Mouse (Mus musculus): ENCODE data around the gene Large1. TPM values are rescaled to one million over a fixed set of nuclear protein-coding genes. Genes with fewer than 3 reads are reported as not detected.
"Not testable (repeated sequence)": the region's sequence is repeated elsewhere in the genome, so short reads cannot be mapped to it uniquely, and the experiment has no call there.

Large1 gene
- polyA plus RNA-seq, 3 experiments from 2014 or later, result 0.51 TPM; not detected in 2

- ATAC-seq, result no peak
Observed at GRCm38 (mm10) chr8:73293655-73294054, 59.7 kb downstream of the Large1 start.

GRCm38 (mm10) chr8:73291630-73292029 lies 61.7 kb downstream of the Large1 start:
- ATAC-seq, result no peak

DNA sequence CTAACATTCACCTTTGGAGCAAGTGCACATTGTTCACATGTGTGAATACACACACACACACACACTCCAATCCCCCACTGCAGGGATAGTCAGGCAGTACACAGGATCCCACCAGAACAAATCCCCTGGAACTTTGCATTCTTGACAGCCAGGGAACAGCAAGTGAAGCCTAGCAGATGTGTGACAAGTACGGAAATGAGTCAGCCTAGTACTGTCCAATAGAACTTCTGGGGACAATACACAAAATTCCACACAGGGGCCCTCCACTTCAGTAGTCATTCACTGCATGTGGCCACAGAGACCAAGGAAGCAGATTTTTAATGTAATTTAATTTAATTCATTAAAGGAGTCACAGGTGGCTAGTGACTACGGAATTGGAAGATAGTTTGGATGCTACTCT lies 62.7 kb downstream of the Large1 start:
- ATAC-seq, result no peak

DNA sequence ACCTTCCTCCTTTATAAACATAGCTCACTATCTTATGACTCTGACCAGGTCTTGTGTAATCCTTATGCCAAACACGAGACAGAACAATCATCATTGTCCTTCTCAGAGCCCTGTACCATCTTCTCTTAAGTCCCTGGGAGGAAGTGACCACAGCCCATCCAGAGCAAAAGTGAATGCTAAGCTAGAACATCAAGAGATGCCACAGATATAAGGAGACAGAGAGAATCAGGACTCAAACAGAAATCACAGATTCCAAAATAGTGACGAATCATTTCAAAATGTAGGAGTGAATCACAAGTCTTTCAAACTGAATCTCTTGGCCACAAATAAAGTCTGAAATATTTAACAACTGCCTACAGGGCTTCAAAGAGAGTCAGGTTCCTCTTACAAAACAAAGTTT lies 63.5 kb downstream of the Large1 start:
- ATAC-seq, result no peak

DNA sequence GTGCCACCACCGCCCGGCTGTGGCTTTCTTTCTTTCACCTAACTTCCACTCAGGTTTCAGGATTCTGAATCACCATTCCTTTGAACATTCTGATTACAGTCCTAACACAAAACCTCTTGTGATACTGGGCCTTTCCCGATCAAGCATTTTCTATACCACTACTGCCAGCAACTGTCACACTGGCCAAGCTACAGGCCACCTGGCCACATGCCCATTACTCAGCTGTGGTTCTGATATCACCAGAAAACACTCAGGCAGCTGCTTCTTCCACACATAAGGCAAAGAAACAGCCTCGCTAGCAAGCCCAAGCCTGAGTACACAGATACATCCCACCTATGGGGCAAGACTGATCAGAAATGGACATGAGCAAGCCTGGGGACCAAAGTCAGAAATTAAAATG lies 71.3 kb downstream of the Large1 start:
- ATAC-seq, result no peak

DNA sequence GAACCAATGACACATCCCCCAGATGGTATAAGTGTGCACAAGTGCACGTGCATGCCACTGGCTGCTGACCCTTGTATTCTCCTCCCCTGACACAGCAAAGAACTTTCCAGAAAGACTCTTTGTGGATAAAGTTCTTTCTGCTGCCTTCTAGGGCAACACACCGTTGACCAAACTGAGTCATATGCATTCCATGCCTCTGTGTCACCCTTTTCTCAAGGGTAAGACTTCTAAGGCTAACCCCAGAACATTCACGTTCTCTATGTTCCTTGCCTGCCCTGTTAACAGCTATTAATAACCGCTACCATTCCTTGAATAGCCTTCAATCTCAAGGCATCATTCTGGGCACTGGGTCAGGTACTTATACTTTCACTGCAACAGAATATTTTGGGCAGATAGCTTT lies 77.3 kb downstream of the Large1 start:
- no peak for ATAC-seq

DNA sequence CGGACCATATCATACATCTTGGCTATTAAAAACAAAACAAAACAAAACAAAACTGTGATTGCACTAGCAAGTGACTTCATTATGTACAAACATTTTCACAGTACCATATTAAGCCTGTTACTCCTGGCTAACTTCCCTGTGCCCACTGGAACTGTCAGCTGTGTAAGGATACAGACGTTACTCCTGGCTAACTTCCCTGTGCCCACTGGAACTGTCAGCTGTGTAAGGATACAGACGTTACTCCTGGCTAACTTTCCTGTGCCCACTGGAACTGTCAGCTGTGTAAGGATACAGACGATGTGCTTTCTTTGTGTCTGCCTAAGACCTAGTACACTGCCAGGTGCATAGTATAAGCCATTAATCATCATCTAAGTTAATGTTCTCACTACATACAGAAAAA lies 77.9 kb downstream of the Large1 start:
- ATAC-seq, result not testable (repeated sequence)

- ATAC-seq, result no peak
Observed at GRCm38 (mm10) chr8:73273150-73273549, 80.2 kb downstream of the Large1 start.

DNA sequence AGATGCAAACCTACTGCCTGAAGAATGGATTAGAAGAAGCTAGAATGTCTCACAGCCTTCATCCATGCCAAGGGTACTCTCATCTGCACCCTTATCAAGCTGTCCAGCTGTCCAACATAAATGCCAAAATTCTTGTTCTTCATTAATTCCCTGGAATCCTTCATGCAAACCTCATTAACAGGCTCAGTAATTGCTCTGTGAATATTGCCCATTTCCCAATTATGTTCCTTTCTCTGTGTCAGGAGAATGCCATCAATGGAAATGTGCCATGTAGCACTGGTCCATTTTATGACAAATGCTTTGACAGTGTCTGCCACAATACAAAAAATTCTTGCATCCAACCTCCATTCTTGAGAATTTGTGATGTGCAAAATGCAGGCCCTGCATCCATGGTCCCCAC lies 82.3 kb downstream of the Large1 start:
- no peak for ATAC-seq

DNA sequence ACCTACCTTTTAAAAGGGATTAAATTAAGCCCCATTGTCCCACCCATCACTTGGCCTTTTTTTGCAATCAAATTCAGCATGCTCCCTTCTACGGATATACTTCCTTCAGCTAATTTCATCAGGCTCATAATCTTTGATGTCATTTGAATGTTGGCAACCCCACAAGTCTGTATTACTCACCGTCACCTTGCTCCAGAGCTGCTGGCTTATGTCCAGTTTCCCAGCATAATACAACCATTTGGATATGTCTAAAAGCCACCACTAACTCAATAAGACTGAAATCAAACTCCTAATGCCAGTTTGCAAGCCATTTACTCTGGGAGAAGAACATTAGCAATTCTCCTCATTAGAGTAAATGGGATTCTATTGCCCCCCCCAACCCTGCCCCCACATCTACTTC lies 95.4 kb downstream of the Large1 start:
- no peak for ATAC-seq

DNA sequence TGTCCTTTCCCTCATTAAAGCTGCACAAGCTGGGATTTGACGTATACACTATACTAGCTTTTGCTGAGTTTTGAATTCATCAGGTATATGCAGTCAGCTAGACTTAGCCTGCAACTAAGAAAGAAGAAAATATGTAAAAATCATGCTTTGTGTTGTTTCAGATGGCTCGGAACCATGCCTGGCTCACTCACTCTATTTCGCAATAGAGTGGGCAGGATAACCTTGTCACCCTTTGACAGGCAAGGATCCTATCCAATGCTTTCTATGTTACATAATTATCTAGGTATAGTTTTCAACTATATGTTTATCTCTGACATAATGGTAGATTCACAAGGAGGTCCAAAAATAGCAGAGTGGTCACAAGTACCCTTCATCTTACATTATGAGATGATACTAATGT lies 109.2 kb downstream of the Large1 start:
- no peak for ATAC-seq

DNA sequence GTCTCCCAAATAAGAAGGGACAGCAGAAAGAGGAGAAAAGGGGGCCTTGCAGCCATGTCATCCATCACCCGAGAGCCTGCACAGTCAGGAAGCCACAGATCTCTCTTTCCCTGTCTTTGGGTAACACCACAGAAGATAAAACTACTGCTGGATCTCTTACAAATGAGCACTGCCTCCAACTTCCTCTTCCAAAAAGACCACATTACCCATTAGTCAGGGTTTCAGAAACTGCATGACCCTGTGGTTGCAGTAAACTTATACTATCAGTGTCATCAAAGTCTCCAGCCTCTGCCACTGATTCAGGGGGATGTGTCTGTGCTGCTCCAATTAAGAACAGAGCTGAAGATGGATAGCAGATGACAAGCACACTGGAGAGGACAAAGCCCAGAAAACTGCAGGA lies 111.3 kb downstream of the Large1 start:
- no peak for ATAC-seq

DNA sequence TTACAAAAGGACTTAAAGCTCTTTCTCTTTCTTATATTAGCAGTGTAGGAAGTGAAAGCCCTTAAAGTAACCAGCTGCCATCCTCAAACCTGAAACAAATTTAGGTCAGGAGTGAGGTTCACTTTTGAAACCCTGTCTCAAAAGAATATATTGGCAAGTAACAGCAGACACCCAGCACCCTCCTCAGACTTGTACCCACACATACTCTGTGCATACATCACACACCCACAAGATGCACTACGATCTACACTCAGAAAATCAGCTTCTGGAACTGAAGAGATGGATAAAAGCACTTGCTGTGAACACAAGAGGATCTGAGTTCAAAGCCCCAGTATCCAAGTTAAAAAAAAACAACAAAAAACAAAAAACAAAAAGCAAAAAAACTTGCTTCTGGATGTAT lies 119.1 kb downstream of the Large1 start:
- no peak for ATAC-seq

DNA sequence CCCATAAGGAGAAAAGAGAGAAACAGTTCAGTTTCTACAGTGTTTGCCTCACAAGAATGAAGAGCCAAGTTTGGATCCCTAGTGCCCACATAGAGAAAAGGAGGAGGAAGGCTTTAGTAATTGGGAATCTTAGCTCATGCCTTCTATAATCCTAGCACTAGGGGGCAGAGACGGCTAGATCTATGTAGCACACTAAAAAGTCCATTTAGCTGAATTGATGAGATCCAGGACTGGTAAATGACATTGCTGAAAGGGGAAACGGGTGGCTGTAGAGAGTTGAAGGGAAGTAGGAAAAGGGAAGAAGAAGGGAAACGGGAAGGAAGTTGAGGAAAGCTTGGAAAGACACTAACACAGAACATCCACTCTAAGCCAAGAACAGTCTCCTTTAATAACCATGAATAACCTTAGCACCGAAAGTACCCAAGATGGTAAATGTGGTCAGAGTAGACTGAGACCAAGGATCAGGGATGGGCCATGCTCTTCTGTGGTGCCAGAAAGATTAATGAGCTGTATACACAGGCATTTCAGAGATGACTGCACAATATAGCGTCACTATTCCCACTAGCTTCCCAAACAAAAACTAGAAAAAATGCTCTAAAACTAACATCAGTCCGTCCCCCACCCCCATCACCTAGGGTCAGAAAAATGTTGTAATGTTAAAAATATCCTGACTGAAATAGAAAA lies 119.8 kb downstream of the Large1 start:
- no peak for ATAC-seq

- no peak for ATAC-seq
Observed at GRCm38 (mm10) chr8:73226841-73227240, 126.5 kb downstream of the Large1 start.

DNA sequence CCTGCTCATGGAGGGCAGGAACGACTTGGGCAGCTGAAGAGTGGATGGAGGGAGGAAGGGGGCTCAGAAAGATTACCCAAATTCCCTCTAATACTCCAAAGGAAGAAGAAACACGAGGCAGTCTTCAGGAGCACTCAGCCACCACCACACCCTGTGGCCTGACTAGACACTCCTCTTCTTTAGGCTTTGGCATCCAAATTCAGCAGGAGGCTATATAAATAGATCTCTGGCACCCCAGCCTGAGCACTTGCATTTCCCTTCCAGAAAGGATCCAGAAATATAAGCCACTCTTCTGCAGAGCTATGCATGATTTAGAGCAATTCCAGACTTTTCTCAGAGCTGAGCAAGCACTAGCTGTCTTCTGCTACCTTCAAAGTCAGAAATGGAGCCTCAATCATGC lies 127.7 kb downstream of the Large1 start:
- no peak for ATAC-seq

- no peak for ATAC-seq
Observed at GRCm38 (mm10) chr8:73219178-73219811, 134.0 kb downstream of the Large1 start.

DNA sequence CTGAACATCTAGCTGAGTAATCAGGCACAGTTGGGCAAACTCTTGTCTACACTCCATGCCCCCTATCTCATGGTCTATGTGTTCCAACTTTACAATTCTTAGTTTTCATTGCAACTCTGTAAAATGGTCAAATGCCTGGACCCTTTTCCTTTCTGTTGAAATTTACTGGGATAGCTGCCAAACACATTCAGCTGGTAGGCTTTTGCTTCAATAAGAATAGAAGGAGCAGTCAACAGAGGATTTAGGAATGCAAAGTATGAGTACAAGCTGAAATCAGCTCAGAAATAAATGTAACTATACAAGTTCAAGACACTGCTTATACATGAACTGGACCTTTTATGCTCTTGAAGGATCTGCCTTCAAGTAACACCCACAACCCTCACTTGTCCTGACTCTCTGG lies 146.5 kb downstream of the Large1 start:
- no peak for ATAC-seq

GRCm38 (mm10) chr8:73201854-73202253 lies 151.5 kb downstream of the Large1 start:
- ATAC-seq, result no peak

DNA sequence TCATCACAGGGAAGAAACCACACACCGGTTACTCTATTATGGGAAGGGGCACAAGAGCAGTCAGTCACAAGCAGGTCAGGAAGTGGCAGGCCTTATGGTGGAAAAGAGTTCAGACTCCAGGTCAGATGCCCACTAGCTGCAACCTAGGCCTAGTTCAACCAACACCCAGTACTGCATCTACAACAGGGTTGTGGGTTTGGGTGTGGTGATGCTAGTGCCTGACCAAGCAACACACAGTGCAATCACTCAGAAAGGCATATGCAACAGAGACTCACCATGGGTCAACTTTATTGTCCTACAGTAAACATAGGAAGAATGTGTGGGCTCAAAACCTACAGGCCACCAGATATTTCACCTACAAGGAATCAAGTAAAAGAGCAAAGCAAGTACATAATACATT lies 155.6 kb downstream of the Large1 start:
- ATAC-seq, result no peak

DNA sequence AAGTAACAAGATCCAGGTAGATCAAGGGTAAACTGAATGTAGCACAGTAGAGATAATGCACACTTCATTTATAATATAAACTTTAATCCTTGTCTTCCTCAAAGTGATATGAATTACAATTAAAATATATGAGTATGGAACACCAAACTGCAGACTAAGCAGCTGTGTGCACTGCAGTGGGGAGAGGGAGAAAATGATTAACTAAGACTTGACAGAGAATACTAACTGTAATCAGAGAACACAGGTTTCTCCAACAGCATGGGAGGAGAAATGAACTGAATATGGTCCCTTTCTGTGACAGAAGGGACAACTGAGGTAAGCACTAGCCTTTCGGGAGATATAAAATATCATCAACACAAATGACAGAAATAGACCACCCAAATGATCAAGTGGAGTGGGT lies 164.7 kb downstream of the Large1 start:
- ATAC-seq, result no peak

- no peak for ATAC-seq
Observed at GRCm38 (mm10) chr8:73187381-73187780, 166.0 kb downstream of the Large1 start.

DNA sequence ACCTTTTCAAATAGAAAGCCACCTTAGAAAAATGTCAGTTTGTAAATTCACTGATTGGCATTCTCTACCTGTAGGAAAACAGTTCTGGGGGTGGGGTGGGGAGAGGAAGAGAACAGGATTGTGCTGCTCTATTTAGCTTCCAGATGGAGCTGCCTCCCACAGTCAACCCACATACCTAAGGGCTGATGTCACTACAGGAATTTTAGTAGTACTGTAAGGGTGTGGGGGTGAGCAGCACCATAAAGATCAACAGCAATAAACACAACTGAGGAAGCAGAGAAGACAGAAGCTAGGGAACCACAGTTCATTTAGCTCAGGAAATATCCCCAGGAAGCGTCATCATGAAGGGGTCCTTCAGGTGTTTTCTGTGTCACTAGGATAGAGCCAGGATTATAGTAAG lies 174.9 kb downstream of the Large1 start:
- no peak for ATAC-seq

- ATAC-seq, result no peak
Observed at GRCm38 (mm10) chr8:73172661-73173060, 180.7 kb downstream of the Large1 start.

DNA sequence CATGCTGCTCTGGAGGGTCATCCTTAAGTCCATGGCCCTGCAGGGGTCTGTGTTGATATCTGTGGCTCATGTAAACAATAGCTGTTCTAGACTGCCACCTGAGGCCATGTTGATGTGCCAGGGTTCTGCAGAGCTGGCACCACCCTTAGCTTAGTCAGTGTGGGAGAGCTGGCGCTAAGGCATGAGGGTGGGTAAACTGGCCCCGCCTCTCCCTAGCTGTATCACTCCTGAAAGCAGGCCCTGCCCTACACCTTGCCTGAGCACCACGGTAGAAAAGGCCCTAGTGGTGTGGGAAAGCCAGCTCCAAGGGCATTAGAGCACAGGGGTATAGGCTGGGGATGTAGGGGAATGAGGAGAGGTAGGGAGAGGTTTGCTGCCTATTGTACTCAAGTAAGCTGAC lies 191.3 kb downstream of the Large1 start:
- ATAC-seq, result no peak
